Mouse (Mus musculus) layer of hippocampus, adult 2 months (tissue): ENCODE measurements around the gene Fam160b1. TPM values are rescaled to one million over a fixed set of nuclear protein-coding genes. Genes with fewer than 3 reads are reported as not detected.

Source experiments
- DNase-seq, 2 experiments: peaks; one replicate each; pipeline ENCODE4 v3.0.0; 2022; ENCODE audit warnings: low spot score in 2 of 2
- H3K27ac ChIP-seq: fragments of 200-600 bp; 2 replicates; pipeline ENCODE4 v1.8.1; 2022
- H3K4me3 ChIP-seq: fragments of 200-600 bp; 2 replicates; pipeline ENCODE4 v1.8.1; 2022; ENCODE audit warnings: mild to moderate bottlenecking
- CTCF ChIP-seq: fragments of 200-600 bp; conservative IDR thresholded peaks from 2 replicates; pipeline ENCODE4 v1.8.1; 2022; ENCODE audit warnings: antibody characterized with exemption, mild to moderate bottlenecking, moderate library complexity
- total RNA-seq, 2 experiments: library from RNA; stranded (reverse); gene quantifications; 2 replicates each; pipeline ENCODE4 v1.2.3; 2021

Gene Fam160b1
- total RNA-seq, 2 experiments from 2014 or later: 21.2 to 22.7 TPM

DNA sequence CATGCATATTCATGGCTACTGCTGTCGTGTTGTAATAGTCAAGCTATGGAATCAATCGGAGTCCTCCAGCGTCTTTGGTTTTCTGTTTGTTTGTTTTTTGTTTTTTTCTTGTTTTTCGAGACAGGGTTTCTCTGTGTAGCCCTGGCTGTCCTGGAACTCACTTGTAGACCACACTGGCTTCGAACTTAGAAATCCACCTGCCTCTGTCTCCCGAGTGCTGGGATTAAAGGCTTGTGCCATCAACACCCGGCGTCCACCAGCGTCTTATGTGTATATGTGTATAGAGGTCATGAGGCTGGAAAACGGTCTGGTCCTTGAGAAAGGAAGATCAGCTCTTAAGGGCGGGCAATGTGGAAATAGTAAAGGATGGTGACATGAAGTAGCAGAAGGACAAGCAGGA is 6.4 kb upstream of the Fam160b1 start:
- H3K4me3 ChIP-seq: no peak overlapping the region
- H3K27ac ChIP-seq: no peak overlapping the region
- no peak for TF ChIP-seq CTCF
- no peak for DNase-seq

- TF ChIP-seq CTCF: no peak
- H3K27ac ChIP-seq: no peak overlapping the region
Measured at GRCm38 (mm10) chr19:57354715-57355114, 5.8 kb upstream of the Fam160b1 start.

DNA sequence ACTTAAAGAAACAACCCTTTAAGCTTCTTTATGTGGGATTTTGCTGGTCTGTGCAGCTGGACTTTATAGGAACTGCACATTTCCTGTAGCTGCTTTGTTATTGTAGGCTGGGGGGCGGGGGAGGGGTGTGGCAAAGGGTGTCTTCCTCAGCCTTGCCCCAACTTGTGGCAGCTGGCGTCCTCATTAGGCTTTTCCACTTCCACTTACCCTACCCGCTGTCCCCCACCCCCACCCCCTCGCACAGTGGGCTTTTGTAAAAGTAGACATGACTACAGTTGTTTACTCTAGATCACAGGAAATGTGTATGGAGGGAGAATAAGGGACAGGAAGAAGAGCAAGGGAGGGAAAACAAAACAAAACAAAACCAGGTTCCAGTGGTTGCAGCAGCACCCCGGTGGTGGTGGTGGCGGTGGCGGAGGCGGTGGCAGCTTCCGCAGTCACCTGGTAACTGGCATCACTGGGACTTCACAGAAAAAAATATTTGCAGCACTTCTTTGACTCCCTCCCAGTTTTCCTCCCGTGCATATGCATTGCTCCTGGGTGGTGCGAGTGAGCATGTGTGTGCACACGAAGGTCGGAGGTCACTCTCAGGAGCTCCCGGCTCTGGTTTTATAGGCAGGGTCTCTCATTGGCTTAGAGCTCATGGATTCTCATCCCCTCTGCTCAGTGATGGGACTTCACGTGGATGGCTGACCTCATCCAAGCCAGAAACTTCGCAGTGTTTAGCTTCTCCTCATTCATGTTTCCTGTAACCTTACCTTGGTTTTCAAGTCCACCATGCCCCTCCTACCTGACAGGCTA is 4.8 kb upstream of the Fam160b1 start:
- no peak overlapping the region for H3K27ac ChIP-seq
- no peak for TF ChIP-seq CTCF
- DNase-seq: no peak
- no peak overlapping the region for H3K4me3 ChIP-seq

More at GRCm38 (mm10) chr19:57354715-57355114, 5.8 kb upstream of the Fam160b1 start:
- H3K4me3 ChIP-seq: no peak overlapping the region
- no peak for DNase-seq

DNA sequence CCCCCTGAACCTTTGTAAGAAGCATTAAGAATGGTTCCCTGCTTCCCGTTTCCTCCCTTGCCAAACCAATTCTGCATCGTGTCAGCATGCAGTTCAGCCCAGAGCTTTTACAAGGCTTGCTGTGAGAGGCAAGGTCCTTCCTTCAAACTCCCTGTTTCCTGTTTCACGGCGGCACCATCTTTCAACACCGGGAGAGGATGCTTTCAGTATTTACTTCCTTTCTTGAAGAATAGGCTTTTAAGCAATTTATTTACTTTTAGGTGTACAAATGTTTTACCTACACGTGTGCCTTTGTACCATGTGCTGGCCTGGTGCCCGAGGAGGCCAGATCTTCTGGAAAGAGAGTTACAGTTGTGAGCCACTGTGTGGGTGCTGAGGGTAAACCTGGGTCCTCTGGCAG is 4.2 kb upstream of the Fam160b1 start:
- Histone ChIP-seq H3K4me3 (no peak overlapping the region), H3K27ac (no peak overlapping the region)
- TF ChIP-seq CTCF: no peak
- no peak for DNase-seq

DNA sequence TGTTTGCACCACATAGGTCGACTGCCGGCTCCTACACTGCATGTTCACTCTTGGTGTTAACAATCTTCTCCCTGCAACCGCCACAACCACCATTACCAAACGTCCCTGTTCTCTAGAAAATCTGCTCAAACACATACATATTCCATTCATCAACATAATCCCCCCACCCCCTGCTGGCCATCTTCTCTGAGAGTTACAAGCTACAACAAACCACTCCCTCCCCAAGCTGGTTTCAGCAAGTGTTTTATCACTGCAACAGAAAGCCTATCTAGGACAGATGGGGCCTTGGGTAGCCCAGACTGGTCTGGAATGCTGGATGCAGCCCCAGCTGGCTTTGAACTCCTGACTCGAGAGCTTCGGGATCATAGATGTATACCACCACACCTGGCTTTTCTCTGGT is 3.2 kb upstream of the Fam160b1 start:
- peak; percentile 17 for TF ChIP-seq CTCF
- DNase-seq: no peak
- H3K27ac ChIP-seq: no peak overlapping the region
- H3K4me3 ChIP-seq: no peak overlapping the region

- no peak for DNase-seq
- H3K4me3 ChIP-seq: no peak overlapping the region; the same call in 1 of the 2 replicates
- peak overlapping the region; percentile 43; the same call in 1 of the 2 replicates for H3K27ac ChIP-seq
- TF ChIP-seq CTCF: no peak
Measured at GRCm38 (mm10) chr19:57357811-57358210, 2.7 kb upstream of the Fam160b1 start.

- DNase-seq: no peak
- TF ChIP-seq CTCF: peak; percentile 75
- Histone ChIP-seq H3K27ac (peak overlapping the region; percentile 43; the same call in 1 of the 2 replicates), H3K4me3 (peak overlapping the region; percentile 23; the same call in 1 of the 2 replicates)
Measured at GRCm38 (mm10) chr19:57358322-57358721, 2.2 kb upstream of the Fam160b1 start.

GRCm38 (mm10) chr19:57358836-57359598 is 1.5 kb upstream of the Fam160b1 start:
- no peak for DNase-seq
- no peak overlapping the region for H3K27ac ChIP-seq
- TF ChIP-seq CTCF: no peak
- H3K4me3 ChIP-seq: peak overlapping the region; percentile 59; the same call in 1 of the 2 replicates

DNA sequence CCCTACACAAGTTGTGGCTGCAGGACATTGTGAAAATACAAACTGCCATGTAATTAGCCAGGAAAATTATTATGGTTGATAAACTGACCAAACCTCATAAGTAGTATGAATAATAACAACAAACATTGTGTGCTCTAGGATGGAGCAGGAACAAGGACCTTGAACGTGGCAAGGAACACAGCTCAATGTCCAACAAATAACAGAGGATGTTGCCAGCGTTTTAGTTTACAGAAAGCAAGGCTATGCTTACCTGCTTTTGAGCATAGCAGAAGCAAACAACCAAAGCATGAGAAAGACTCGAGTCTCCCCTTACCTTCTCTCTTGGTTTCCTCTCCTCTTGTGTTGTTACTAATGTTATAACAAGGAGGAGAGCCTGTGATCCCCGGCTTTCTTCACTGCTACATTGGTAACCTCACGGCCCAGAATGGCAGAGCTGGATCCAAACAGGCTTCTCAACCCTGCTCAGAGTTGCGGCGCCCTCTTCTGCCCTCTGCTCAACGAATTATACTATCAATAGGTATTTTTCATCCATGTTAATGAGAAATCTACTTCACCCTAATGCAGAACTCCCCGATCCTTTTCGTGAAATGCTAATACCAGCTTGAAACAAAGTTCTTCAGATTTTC is 666 bp upstream of the Fam160b1 start:
- DNase-seq: no peak
- TF ChIP-seq CTCF: peak; percentile 44
- Histone ChIP-seq H3K27ac (peak overlapping the region; percentile 84), H3K4me3 (peak overlapping the region; percentile 59)

DNA sequence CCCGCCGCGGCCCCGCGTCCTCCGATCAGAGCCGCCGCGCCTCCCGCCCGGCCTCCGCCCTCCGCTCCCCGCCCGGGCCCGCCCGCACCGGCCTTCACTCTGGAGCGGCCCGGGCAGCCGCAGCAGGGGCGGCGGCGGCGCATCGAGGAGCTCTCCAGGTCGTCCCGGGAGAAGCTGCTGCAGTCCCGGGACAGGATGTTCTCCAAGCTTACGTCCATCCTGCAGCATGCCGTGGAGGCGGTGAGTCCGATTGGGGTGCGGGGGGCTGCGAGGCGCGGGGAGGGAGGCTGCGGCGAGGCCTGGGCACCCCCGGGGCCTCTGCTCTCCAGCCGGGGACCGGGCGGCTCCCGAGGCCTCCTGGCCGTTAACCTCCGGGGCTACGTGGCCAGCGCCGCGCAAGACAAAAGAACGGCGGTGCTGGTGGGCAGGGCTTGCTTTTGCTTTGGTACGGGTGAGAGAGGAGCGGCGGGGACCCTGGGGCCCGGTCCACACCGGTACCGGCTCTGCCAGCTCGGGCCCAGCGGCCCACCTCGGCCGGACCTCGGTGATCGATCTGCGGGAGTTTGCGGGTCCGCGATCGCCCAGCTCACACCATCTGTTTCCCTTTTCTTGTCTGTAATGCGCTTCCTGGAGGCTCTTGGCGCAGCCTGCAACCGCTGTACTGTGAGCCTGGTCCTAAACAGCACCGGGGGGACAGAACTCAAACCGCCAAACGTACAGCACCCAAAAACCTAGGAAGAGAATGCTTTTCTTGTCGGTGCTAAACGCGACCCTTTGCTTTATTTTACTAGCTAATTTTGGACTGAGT is 855 bp downstream of the Fam160b1 start:
- H3K4me3 ChIP-seq: peak overlapping the region; percentile 87
- peak; percentile 19 to 46 for DNase-seq
- TF ChIP-seq CTCF: no peak
- H3K27ac ChIP-seq: peak overlapping the region; percentile 93

DNA sequence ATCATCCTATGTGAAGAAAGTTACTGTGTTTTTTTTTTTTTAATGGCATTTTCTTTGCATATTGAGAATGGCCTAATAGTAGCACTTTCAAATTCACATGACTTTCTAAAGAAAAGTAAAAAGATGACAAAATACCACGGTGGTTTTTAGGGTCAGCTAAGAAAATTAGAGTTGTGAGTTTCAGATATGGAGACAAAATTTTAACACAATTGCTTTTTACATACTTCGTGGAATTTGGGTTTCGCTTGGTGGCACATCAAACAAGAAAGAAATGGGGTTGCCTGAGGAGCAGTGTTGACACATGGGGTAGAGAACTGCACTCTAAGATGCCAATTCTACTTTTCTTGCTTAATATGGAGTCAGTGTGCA is 1.4 kb downstream of the Fam160b1 start:
- no peak for DNase-seq
- Histone ChIP-seq H3K4me3 (peak overlapping the region; percentile 87), H3K27ac (peak overlapping the region; percentile 93)
- no peak for TF ChIP-seq CTCF

DNA sequence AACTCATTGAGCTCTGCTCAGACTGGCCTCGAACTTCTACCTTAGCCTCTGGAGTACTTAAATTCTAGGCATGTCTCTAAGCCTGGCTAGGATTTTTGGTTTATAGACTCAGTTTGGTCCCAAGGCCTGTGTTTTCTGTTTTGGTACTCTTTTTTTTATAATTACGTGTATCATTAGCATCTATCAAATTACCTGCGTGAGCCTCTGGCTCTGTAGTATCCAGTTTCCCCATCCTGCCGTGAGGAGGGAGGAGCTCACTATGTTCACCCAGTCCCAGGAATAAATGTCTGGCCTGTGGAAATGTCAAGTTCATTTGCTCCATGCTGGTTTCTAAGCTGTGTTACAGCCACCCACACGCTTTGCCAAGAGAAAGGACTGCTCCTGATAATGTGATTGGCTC is 2.1 kb downstream of the Fam160b1 start:
- Histone ChIP-seq H3K4me3 (peak overlapping the region; percentile 87), H3K27ac (peak overlapping the region; percentile 93)
- no peak for DNase-seq
- no peak for TF ChIP-seq CTCF
